9 mouse cellular contexts compared by ENCODE assay signal in the genomic region with DNA sequence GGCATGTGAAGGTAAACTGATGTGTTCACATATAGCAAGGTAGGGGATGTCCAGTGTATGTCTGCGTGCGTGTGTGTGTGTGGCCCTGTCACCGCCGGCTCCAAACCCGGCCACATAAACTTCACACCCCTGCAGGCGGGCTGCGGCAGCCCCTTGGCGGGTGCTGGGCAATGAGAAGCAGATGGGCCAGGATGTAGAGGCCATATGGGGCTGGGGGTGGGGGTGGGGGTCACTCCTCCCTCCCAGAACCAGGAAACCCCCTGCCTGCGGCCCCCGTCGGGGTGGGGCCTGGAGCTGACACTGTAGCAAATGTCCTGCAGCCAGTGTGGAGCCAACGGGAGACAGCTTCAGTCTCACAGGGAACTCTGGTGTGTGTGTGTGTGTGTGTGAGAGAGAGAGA. TPM values are rescaled to one million over a fixed set of nuclear protein-coding genes. Genes with fewer than 3 reads are reported as not detected.
A peak's percentile ranks its signal among the peaks of the same experiment; 100 is the strongest.
DNase-seq lines count a peak whose midpoint lies in the region; ATAC-seq and TF ChIP-seq lines count a peak whose summit lies in the region.
"Had no signal": no experiment of that assay in that cellular context is flagged by ENCODE, and none has a peak within 500 bp of the region (broad histone marks: within the 10 kb centered on the region; RNA-seq: fewer than 3 reads in every experiment).

No protein-coding gene starts in this region.

- no peaks in the 10 kb centered on the region for H3K27me3 ChIP-seq in intestine, embryonic 14.5 days (replicated peaks; ENCODE audit: control insufficient read depth, insufficient read depth, low read length)
- peaks cover 10% of the 10 kb centered on the region; the same call in 1 of the 2 replicates for H3K27me3 ChIP-seq in intestine, embryonic 16.5 days (replicated peaks; ENCODE audit: control insufficient read depth, insufficient read depth, low read length)
- no peaks in the 10 kb centered on the region for H3K27me3 ChIP-seq in stomach, embryonic 14.5 days (ENCODE audit: control insufficient read depth, insufficient read depth, low read length)
- H3K27me3 ChIP-seq in stomach, postnatal 0 days (ENCODE audit: control insufficient read depth, insufficient read depth, low read length) = no peaks in the 10 kb centered on the region
- peaks cover 7% of the 10 kb centered on the region; the same call in 1 of the 2 replicates for H3K27me3 ChIP-seq in hindbrain, embryonic 15.5 days
- no peaks in the 10 kb centered on the region; the same call in 1 of the 2 replicates for H3K27me3 ChIP-seq in thymus, adult 2 months (ENCODE audit: control insufficient read depth, insufficient read depth, low read length)

- H3K9ac ChIP-seq in intestine, embryonic 14.5 days (ENCODE audit: low read length) = no peak overlapping the region
- no peak overlapping the region for H3K9ac ChIP-seq in intestine, embryonic 16.5 days (ENCODE audit: low read depth, low read length)
- H3K9ac ChIP-seq in stomach, embryonic 14.5 days (replicated peaks; ENCODE audit: low read depth, low read length) = no peak overlapping the region
- no peak overlapping the region for H3K9ac ChIP-seq in stomach, postnatal 0 days (ENCODE audit: low read length)
- H3K9ac ChIP-seq in hindbrain, embryonic 15.5 days = no peak overlapping the region

- H3K4me1 ChIP-seq in intestine, embryonic 14.5 days (replicated peaks; ENCODE audit: control insufficient read depth, insufficient read depth, low read length) = peaks cover 35% of the 10 kb centered on the region
- H3K4me1 ChIP-seq in intestine, embryonic 16.5 days (ENCODE audit: control insufficient read depth, insufficient read depth, low read length) = peaks cover 28% of the 10 kb centered on the region
- H3K4me1 ChIP-seq in stomach, embryonic 14.5 days (ENCODE audit: control insufficient read depth, insufficient read depth, low read length) = peaks cover 33% of the 10 kb centered on the region
- peaks cover 2% of the 10 kb centered on the region; the same call in 1 of the 2 replicates for H3K4me1 ChIP-seq in stomach, postnatal 0 days (replicated peaks; ENCODE audit: control insufficient read depth, insufficient read depth)
- H3K4me1 ChIP-seq in hindbrain, embryonic 15.5 days (replicated peaks) = peaks cover 38% of the 10 kb centered on the region
- no peaks in the 10 kb centered on the region for H3K4me1 ChIP-seq in thymus, adult 2 months (replicated peaks; ENCODE audit: control insufficient read depth, insufficient read depth, low read length)

- ATAC-seq in intestine, embryonic 14.5 days (replicated peaks; ENCODE audit: low FRiP score, low TSS enrichment, low read depth) = 0 out of 2 replicates have a peak, but pooled peaks have one; percentile 48
- ATAC-seq in intestine, embryonic 16.5 days = no peak; the same call in 1 of the 2 replicates
- peak; percentile 48; the same call in 1 of the 2 replicates for ATAC-seq in stomach, embryonic 14.5 days (ENCODE audit: insufficient number of reproducible peaks, insufficient read depth, low FRiP score, low read depth)
- ATAC-seq in stomach, postnatal 0 days (ENCODE audit: low FRiP score, low TSS enrichment) = no peak; the same call in 1 of the 2 replicates
- ATAC-seq in hindbrain, embryonic 15.5 days (ENCODE audit: low FRiP score, low read depth) = peak; percentile 59; the same call in 1 of the 2 replicates

- TF ChIP-seq CTCF in stomach, postnatal 0 days (IDR thresholded peaks at IDR 0.05; ENCODE audit: low read depth) = no peak
- TF ChIP-seq CTCF in thymus, adult 2 months (IDR thresholded peaks at IDR 0.05; ENCODE audit: borderline replicate concordance, control insufficient read depth, extremely low read depth, insufficient read depth, low read length, poor library complexity) = no peak

- no peak overlapping the region for H3K4me3 ChIP-seq in intestine, embryonic 14.5 days (ENCODE audit: low read depth, low read length)
- H3K4me3 ChIP-seq in intestine, embryonic 16.5 days (ENCODE audit: low read length) = no peak overlapping the region
- H3K4me3 ChIP-seq in stomach, embryonic 14.5 days (ENCODE audit: low read depth, low read length) = no peak overlapping the region
- H3K4me3 ChIP-seq in stomach, postnatal 0 days (ENCODE audit: low read depth, low read length) = no peak overlapping the region
- no peak overlapping the region for H3K4me3 ChIP-seq in hindbrain, embryonic 15.5 days
- no peak overlapping the region for H3K4me3 ChIP-seq in thymus, adult 2 months (ENCODE audit: control insufficient read depth, insufficient read depth, low read length)

- no peak for TF ChIP-seq POLR2A in thymus, adult 2 months (IDR thresholded peaks at IDR 0.05; ENCODE audit: control insufficient read depth, extremely low read depth, insufficient read depth, low read length, poor library complexity)

- no peak overlapping the region for H3K4me2 ChIP-seq in intestine, embryonic 14.5 days (ENCODE audit: low read length)
- H3K4me2 ChIP-seq in intestine, embryonic 16.5 days (ENCODE audit: low read depth, low read length) = no peak overlapping the region
- no peak overlapping the region for H3K4me2 ChIP-seq in stomach, embryonic 14.5 days (replicated peaks; ENCODE audit: low read depth, low read length)
- H3K4me2 ChIP-seq in stomach, postnatal 0 days (replicated peaks; ENCODE audit: low read depth) = no peak overlapping the region
- H3K4me2 ChIP-seq in hindbrain, embryonic 15.5 days = no peak overlapping the region

- 23% methylated on average over 12 of the region's 12 CpGs for WGBS in intestine, embryonic 14.5 days
- WGBS in intestine, embryonic 16.5 days = 40% methylated on average over 12 of the region's 12 CpGs
- WGBS in stomach, embryonic 14.5 days = 38% methylated on average over 12 of the region's 12 CpGs
- WGBS in stomach, postnatal 0 days = 52% methylated on average over 12 of the region's 12 CpGs
- WGBS in hindbrain, embryonic 15.5 days = 45% methylated on average over 10 of the region's 12 CpGs
- WGBS in thymus, adult 2 months = 89% methylated on average over 12 of the region's 12 CpGs

- peak overlapping the region; percentile 47; the same call in 1 of the 2 replicates for H3K27ac ChIP-seq in intestine, embryonic 14.5 days (ENCODE audit: low read depth)
- no peak overlapping the region for H3K27ac ChIP-seq in intestine, embryonic 16.5 days (ENCODE audit: low read length)
- H3K27ac ChIP-seq in stomach, embryonic 14.5 days (ENCODE audit: low read length) = 0 out of 2 replicates have a peak overlapping the region, but pooled peaks have one; percentile 52
- no peak overlapping the region for H3K27ac ChIP-seq in stomach, postnatal 0 days (replicated peaks)
- no peak overlapping the region for H3K27ac ChIP-seq in hindbrain, embryonic 15.5 days (replicated peaks)
- H3K27ac ChIP-seq in thymus, adult 2 months (ENCODE audit: control insufficient read depth, insufficient read depth, low read length) = no peak overlapping the region

- no peak for DNase-seq in intestine, embryonic 14.5 days (ENCODE audit: low spot score)
- no peak for DNase-seq in stomach, postnatal 0 days (ENCODE audit: low spot score)
- no peak for DNase-seq in layer of hippocampus, adult 9-11 months
- no peak for DNase-seq in cerebellum, adult 9-11 months
- no peak for DNase-seq in thymus, adult 2 months
- DNase-seq: midbrain, embryonic 14.5 days had no signal

- no peak for TF ChIP-seq EP300 in stomach, postnatal 0 days (optimal IDR thresholded peaks at IDR 0.05)

- H3K9me3 ChIP-seq in intestine, embryonic 14.5 days (ENCODE audit: control insufficient read depth, low read length) = no peaks in the 10 kb centered on the region
- no peaks in the 10 kb centered on the region for H3K9me3 ChIP-seq in intestine, embryonic 16.5 days (ENCODE audit: control insufficient read depth, low read length)
- no peaks in the 10 kb centered on the region for H3K9me3 ChIP-seq in stomach, embryonic 14.5 days (ENCODE audit: control insufficient read depth, low read depth, low read length)
- H3K9me3 ChIP-seq in stomach, postnatal 0 days (ENCODE audit: control insufficient read depth, low read length) = no peaks in the 10 kb centered on the region
- H3K9me3 ChIP-seq in hindbrain, embryonic 15.5 days = no peaks in the 10 kb centered on the region

- no peaks in the 10 kb centered on the region for H3K36me3 ChIP-seq in intestine, embryonic 14.5 days (ENCODE audit: control insufficient read depth, insufficient read depth, low read length)
- H3K36me3 ChIP-seq in intestine, embryonic 16.5 days (ENCODE audit: control insufficient read depth, insufficient read depth, low read length) = no peaks in the 10 kb centered on the region
- no peaks in the 10 kb centered on the region for H3K36me3 ChIP-seq in stomach, embryonic 14.5 days (ENCODE audit: control insufficient read depth, insufficient read depth, low read length)
- H3K36me3 ChIP-seq in stomach, postnatal 0 days (ENCODE audit: control insufficient read depth, insufficient read depth, low read length) = no peaks in the 10 kb centered on the region
- H3K36me3 ChIP-seq in hindbrain, embryonic 15.5 days = no peaks in the 10 kb centered on the region
- H3K36me3 ChIP-seq in thymus, adult 2 months (ENCODE audit: control insufficient read depth, insufficient read depth, low read length) = no peaks in the 10 kb centered on the region

RNA-seq across cellular contexts. Expression of a gene that starts 25.7 kb away (rescaled TPM):
- polyA plus RNA-seq in intestine, embryonic 14.5 days (2014; fragmentation: Nextera tagmentation; extraction: Ambion mirVana) = 17.4 and 19.2 TPM in 2 replicates
- 15.6 TPM in 2 replicates for polyA plus RNA-seq in intestine, embryonic 16.5 days (2015; fragmentation: Nextera tagmentation; extraction: Ambion mirVana)
- polyA plus RNA-seq in stomach, embryonic 14.5 days (2014; fragmentation: Nextera tagmentation; extraction: Ambion mirVana) = 11.6 and 12.9 TPM in 2 replicates
- polyA plus RNA-seq in stomach, postnatal 0 days (2015; fragmentation: Nextera tagmentation; extraction: Ambion mirVana) = 6.9 and 8.3 TPM in 2 replicates
- polyA plus RNA-seq in hindbrain, embryonic 15.5 days (2015; fragmentation: Nextera tagmentation; extraction: Ambion mirVana) = 5.9 and 6.6 TPM in 2 replicates
- 10.6 and 10.7 TPM in 2 replicates for polyA plus RNA-seq in thymus, adult 2 months (2012; rRNA removed)

Comparison
In these comparisons a context has a peak if more than half of its experiments do, and no peak if none do; other contexts are left out.
1. ATAC-seq: peak in intestine, embryonic 14.5 days (single experiment), stomach, embryonic 14.5 days (single experiment) and hindbrain, embryonic 15.5 days (single experiment); none in intestine, embryonic 16.5 days (single experiment) and stomach, postnatal 0 days (single experiment).
2. H3K27ac ChIP-seq: peak in intestine, embryonic 14.5 days (single experiment) and stomach, embryonic 14.5 days (single experiment); none in intestine, embryonic 16.5 days (single experiment), stomach, postnatal 0 days (single experiment), hindbrain, embryonic 15.5 days (single experiment) and thymus, adult 2 months (single experiment).